Mouse (Mus musculus) G1E (cell line): ENCODE results near the gene Gal3st3. TPM values are rescaled to one million over a fixed set of nuclear protein-coding genes. Genes with fewer than 3 reads are reported as not detected.
"Not testable (repeated sequence)": the region's sequence is repeated elsewhere in the genome, so short reads cannot be mapped to it uniquely, and the experiment has no call there.

Experiments
- ATAC-seq: 2 replicates; pipeline ENCODE4 v1.8.0; 2016; ENCODE audit warnings: mild to moderate bottlenecking; ENCODE audit not compliant: insufficient number of reproducible peaks, poor library complexity, low FRiP score, severe bottlenecking; ENCODE audit errors: extremely low read depth
- DNase-seq: peaks from one replicate; pipeline ENCODE4 v3.0.0; 2012; ENCODE audit warnings: low spot score
- H3K27me3 ChIP-seq: 2 replicates; pipeline ENCODE4 v1.6.1; 2012; ENCODE audit warnings: mild to moderate bottlenecking, low read length, inconsistent platforms; ENCODE audit not compliant: insufficient read depth
- H3K36me3 ChIP-seq: replicated peaks from 2 replicates; pipeline ENCODE3; 2012; ENCODE audit warnings: mild to moderate bottlenecking, inconsistent platforms
- H3K4me1 ChIP-seq: 2 replicates; pipeline ENCODE4 v1.6.1; 2012; ENCODE audit warnings: low read depth, low read length, inconsistent platforms, mixed read lengths; ENCODE audit not compliant: insufficient read depth
- H3K4me3 ChIP-seq: 2 replicates; pipeline ENCODE4 v1.5.1; 2012; ENCODE audit warnings: low read depth, mild to moderate bottlenecking, inconsistent platforms, low read length, moderate library complexity, mixed read lengths
- H3K9me3 ChIP-seq: replicated peaks from 2 replicates; pipeline ENCODE4 v1.6.1; 2012; ENCODE audit warnings: inconsistent platforms
- CTCF ChIP-seq: IDR thresholded peaks from 2 replicates; pipeline ENCODE4 v1.5.1; 2012; ENCODE audit warnings: low read depth, low read length, inconsistent platforms, mixed read lengths
- GATA1 ChIP-seq: IDR thresholded peaks from 2 replicates; pipeline ENCODE4 v1.6.1; 2012; ENCODE audit warnings: borderline replicate concordance, low read length, inconsistent platforms, mixed read lengths
- GATA2 ChIP-seq: IDR thresholded peaks from 2 replicates; pipeline ENCODE4 v1.6.1; 2012; ENCODE audit warnings: low read depth, low read length, inconsistent platforms, borderline replicate concordance
- POLR2AphosphoS5 ChIP-seq: IDR thresholded peaks from 2 replicates; pipeline ENCODE4 v1.6.1; 2012; ENCODE audit warnings: low read depth, low read length, inconsistent platforms; ENCODE audit not compliant: insufficient replicate concordance
- TAL1 ChIP-seq: conservative IDR thresholded peaks from 2 replicates; pipeline ENCODE4 v1.6.1; 2012; ENCODE audit warnings: low read depth, low read length, inconsistent platforms, mixed read lengths
- polyA plus RNA-seq: library from polyadenylated mRNA; stranded (reverse); fragments of >175 nt; gene quantifications from 2 replicates; pipeline ENCODE4 v1.2.3, GENCODE M21; 2012
- total RNA-seq, 2 experiments: library from RNA; stranded (forward) in 1 of 2; stranded (reverse) in 1 of 2; fragments of 200-1000 nt in 1 of 2; fragments of >200 nt in 1 of 2; fragmentation: Nextera tagmentation in 1 of 2; gene quantifications; 2 replicates each; pipeline ENCODE4 v1.2.3; 2014 to 2017

The Gal3st3 gene
- total and polyA plus RNA-seq, 3 experiments = 0.16 TPM; not detected in 2

DNA sequence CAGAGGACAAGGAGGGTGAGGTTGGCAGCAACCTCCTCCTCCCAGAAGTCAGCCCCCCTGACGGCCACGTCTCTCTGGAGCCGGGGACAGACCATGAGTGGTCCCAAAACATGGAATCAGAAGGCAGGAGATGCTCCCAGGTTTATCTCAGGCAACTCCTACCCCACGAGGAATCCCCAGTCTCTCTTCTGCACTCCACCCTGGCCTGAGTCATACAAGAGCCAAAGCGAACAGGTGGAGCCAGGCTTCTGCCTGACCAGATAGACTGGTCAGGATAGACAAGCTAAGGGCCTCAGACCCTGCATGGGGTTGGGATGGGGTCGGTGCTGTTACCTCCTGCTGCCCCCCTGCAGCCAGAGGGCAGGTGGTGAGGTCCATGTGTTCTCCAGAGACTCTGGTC lies 49.9 kb downstream of the Gal3st3 start:
- no peaks in the 10 kb centered on the region for H3K9me3 ChIP-seq
- TF ChIP-seq CTCF = no peak
- TF ChIP-seq GATA2 = no peak
- no peak for TF ChIP-seq POLR2AphosphoS5
- no peak for TF ChIP-seq GATA1
- TF ChIP-seq TAL1 = no peak
- H3K36me3 ChIP-seq = no peaks in the 10 kb centered on the region
- H3K4me3 ChIP-seq = no peak overlapping the region
- DNase-seq (no peak), ATAC-seq (no peak)
- H3K27me3 ChIP-seq = peaks cover 65% of the 10 kb centered on the region
- H3K4me1 ChIP-seq = peaks cover 4% of the 10 kb centered on the region; the same call in 1 of the 2 replicates

DNA sequence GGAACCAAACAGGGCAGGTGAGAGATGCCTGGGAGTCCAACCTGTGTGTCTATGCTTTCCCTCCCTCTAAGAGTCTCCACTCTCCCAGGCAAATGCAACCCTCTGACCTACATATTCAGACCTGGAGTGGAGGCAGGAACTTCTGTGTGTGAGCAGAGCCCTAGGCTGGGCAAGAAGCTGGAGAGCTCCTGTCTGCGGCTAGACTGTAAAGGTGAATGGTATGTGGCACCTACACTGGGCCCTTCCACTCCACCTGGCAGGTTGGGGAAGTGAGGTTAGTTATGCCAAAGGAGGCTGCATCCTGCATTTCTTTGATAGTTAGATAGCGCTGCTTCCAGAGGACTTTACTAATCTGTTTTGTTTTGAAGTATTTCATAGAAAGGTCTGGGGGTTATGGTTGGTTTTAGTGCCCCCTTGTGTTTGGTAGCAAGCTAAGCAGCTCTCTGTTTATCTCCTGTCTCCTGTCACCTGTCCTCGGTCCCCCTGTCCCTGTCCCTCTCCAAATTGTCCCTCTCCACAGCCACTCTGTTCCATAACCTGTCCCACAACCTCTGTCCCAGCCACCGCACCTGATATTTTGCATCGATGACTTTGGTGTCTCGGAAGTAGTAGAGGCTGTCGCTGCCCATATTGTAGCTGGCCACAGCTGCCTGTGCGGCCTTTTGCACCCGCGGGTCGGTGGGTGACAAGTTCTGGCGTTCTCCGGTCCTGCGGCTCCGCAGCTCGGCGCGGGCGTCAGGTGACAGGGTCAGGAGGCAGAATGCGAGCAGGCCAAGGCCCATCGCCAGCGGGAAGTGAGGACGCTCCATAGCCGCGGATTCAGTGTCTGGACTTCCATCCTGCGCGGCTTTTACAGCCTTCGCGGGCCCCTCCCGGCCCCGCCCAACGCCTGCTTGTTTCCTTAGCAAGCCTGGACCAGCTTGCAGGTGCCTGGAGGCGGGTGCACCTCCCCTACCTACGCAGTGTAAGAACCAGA lies 50.7 kb downstream of the Gal3st3 start:
- Histone ChIP-seq H3K36me3 (no peaks in the 10 kb centered on the region), H3K27me3 (peaks cover 70% of the 10 kb centered on the region), H3K4me1 (peaks cover 4% of the 10 kb centered on the region; the same call in 1 of the 2 replicates), H3K9me3 (no peaks in the 10 kb centered on the region), H3K4me3 (no peak overlapping the region)
- TF ChIP-seq CTCF (no peak), GATA2 (no peak), GATA1 (no peak), POLR2AphosphoS5 (no peak), TAL1 (no peak)
- no peak for ATAC-seq
- DNase-seq = peak; percentile 30

DNA sequence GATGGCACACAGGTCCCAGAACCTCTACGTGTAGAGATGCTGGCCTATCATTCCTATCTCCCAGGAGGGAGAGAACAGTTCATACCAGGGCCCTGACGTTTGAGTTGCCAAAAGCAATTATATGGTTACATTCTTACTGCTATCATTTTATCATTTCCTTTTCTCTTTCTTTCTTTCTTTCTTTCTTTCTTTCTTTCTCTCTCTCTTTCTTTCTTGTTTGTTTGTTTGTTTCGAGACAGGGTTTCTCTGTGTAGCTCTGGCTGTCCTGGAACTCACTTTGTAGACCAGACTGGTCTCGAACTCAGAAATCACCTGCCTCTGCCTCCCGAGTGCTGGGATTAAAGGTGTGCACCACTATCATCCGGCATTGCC lies 51.4 kb downstream of the Gal3st3 start, which contains the start of gene Cst6:
Cst6 (minus strand) TSS at position 73 of the 372 bp plus-strand sequence.
- DNase-seq, H3K4me3 ChIP-seq, H3K36me3 ChIP-seq, H3K4me1 ChIP-seq, ATAC-seq, H3K9me3 ChIP-seq: not testable (repeated sequence)
- H3K27me3 ChIP-seq = peaks cover 74% of the 10 kb centered on the region

DNA sequence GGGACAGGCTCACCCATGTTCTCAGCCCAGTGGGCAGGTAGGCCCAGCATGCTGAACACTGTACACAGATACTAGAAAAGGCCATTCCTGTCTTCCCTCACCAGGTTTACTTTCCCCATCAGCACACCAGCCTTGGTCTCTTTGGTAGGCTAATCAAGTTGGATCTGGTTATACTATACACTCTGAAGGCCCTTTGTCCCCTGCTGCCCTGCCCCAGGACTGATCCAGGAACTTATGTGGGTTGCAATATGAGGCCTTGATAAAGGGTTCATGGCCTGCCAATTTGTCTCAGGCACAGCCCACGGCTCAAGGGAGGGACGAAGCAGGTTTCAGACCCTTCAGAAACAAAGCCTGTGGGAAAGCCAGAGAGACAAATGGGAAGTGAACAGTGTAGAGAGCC lies 55.5 kb downstream of the Gal3st3 start:
- ATAC-seq (no peak), DNase-seq (no peak)
- peaks cover 13% of the 10 kb centered on the region; the same call in 1 of the 2 replicates for H3K4me1 ChIP-seq
- H3K36me3 ChIP-seq = no peaks in the 10 kb centered on the region
- H3K4me3 ChIP-seq = no peak overlapping the region
- H3K27me3 ChIP-seq = peaks cover 41% of the 10 kb centered on the region
- H3K9me3 ChIP-seq = no peaks in the 10 kb centered on the region
- no peak for TF ChIP-seq CTCF
- TF ChIP-seq GATA2 = no peak
- TF ChIP-seq GATA1 = no peak
- TF ChIP-seq TAL1 = no peak
- no peak for TF ChIP-seq POLR2AphosphoS5

DNA sequence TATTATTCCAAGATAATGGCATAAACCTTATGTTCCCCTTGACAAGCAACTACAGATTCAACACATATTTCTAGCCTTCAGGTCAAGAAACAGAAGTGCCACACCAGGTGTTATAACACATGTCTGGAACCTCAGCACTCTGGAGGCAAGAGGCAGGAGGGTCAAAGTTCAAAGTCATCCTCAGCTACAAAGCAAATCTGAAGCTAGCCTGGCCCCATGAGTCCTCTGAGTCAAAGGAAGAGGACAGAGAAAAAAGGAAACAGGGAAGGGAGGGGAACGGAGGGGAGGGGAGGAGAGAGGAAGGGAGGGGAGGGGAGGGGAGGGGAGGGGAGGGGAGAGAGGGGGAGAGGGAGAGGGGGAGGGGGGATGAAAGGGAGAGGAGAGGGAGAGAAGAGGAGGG lies 57.9 kb downstream of the Gal3st3 start:
- ATAC-seq = no peak
- H3K9me3 ChIP-seq = no peaks in the 10 kb centered on the region
- peaks cover 9% of the 10 kb centered on the region; the same call in 1 of the 2 replicates for H3K4me1 ChIP-seq
- DNase-seq = no peak
- TF ChIP-seq CTCF = no peak
- no peak for TF ChIP-seq GATA2
- no peak for TF ChIP-seq GATA1
- no peak for TF ChIP-seq TAL1
- no peak for TF ChIP-seq POLR2AphosphoS5
- peaks cover 9% of the 10 kb centered on the region for H3K36me3 ChIP-seq
- H3K27me3 ChIP-seq = peaks cover 24% of the 10 kb centered on the region
- no peak overlapping the region for H3K4me3 ChIP-seq

Other genes starting within 250 kb of the Gal3st3 start
Only the 20 nearest of the 26 such genes appear.
- gene Cnih2, start 199.8 kb upstream of the Gal3st3 start, total RNA-seq (2014; fragmentation: Nextera tagmentation) = 0.53 and 2.1 TPM in 2 replicates
- not detected in 2 replicates for gene Cnih2, start 199.8 kb upstream of the Gal3st3 start, total RNA-seq (2017)
- gene Cnih2, start 199.8 kb upstream of the Gal3st3 start, polyA plus RNA-seq = 1.6 and 1.9 TPM in 2 replicates
- gene Rab1b, start 191.3 kb upstream of the Gal3st3 start, total RNA-seq (2014; fragmentation: Nextera tagmentation) = 35.9 and 47.6 TPM in 2 replicates
- gene Rab1b, start 191.3 kb upstream of the Gal3st3 start, total RNA-seq (2017) = 90.4 and 109 TPM in 2 replicates
- gene Rab1b, start 191.3 kb upstream of the Gal3st3 start, polyA plus RNA-seq = 195 and 231 TPM in 2 replicates
- gene Klc2, start 179.8 kb upstream of the Gal3st3 start, total RNA-seq (2014; fragmentation: Nextera tagmentation) = 6.8 and 10.7 TPM in 2 replicates
- gene Klc2, start 179.8 kb upstream of the Gal3st3 start, total RNA-seq (2017) = 2.6 and 3.4 TPM in 2 replicates
- 8.2 and 10.1 TPM in 2 replicates for gene Klc2, start 179.8 kb upstream of the Gal3st3 start, polyA plus RNA-seq
- 49.8 and 53.3 TPM in 2 replicates for gene Pacs1, start 25.2 kb upstream of the Gal3st3 start, total RNA-seq (2014; fragmentation: Nextera tagmentation)
- 9.8 TPM in 2 replicates for gene Pacs1, start 25.2 kb upstream of the Gal3st3 start, total RNA-seq (2017)
- gene Pacs1, start 25.2 kb upstream of the Gal3st3 start, polyA plus RNA-seq = 39.0 and 50.6 TPM in 2 replicates
- 161 and 175 TPM in 2 replicates for gene Sf3b2, start 2.9 kb upstream of the Gal3st3 start, total RNA-seq (2014; fragmentation: Nextera tagmentation)
- 233 and 253 TPM in 2 replicates for gene Sf3b2, start 2.9 kb upstream of the Gal3st3 start, total RNA-seq (2017)
- 273 and 421 TPM in 2 replicates for gene Sf3b2, start 2.9 kb upstream of the Gal3st3 start, polyA plus RNA-seq
- gene Catsper1, start 37.4 kb downstream of the Gal3st3 start, total RNA-seq (2014; fragmentation: Nextera tagmentation) = not detected in 2 replicates
- gene Catsper1, start 37.4 kb downstream of the Gal3st3 start, total RNA-seq (2017) = not detected in 2 replicates
- gene Catsper1, start 37.4 kb downstream of the Gal3st3 start, polyA plus RNA-seq = not detected in 2 replicates
- gene Cst6, start 51.2 kb downstream of the Gal3st3 start, total RNA-seq (2014; fragmentation: Nextera tagmentation) = not detected in 2 replicates
- 0.05 and 0.06 TPM in 2 replicates for gene Cst6, start 51.2 kb downstream of the Gal3st3 start, total RNA-seq (2017)
- not detected in 2 replicates for gene Cst6, start 51.2 kb downstream of the Gal3st3 start, polyA plus RNA-seq
- gene Eif1ad, start 68.4 kb downstream of the Gal3st3 start, total RNA-seq (2014; fragmentation: Nextera tagmentation) = 38.5 and 40.9 TPM in 2 replicates
- 55.0 and 58.4 TPM in 2 replicates for gene Eif1ad, start 68.4 kb downstream of the Gal3st3 start, total RNA-seq (2017)
- 96.0 and 100 TPM in 2 replicates for gene Eif1ad, start 68.4 kb downstream of the Gal3st3 start, polyA plus RNA-seq
- 329 and 422 TPM in 2 replicates for gene Banf1, start 68.8 kb downstream of the Gal3st3 start, total RNA-seq (2014; fragmentation: Nextera tagmentation)
- gene Banf1, start 68.8 kb downstream of the Gal3st3 start, total RNA-seq (2017) = 35.1 and 42.1 TPM in 2 replicates
- gene Banf1, start 68.8 kb downstream of the Gal3st3 start, polyA plus RNA-seq = 210 and 227 TPM in 2 replicates
- gene Sart1, start 90.4 kb downstream of the Gal3st3 start, total RNA-seq (2014; fragmentation: Nextera tagmentation) = 39.6 and 40.5 TPM in 2 replicates
- gene Sart1, start 90.4 kb downstream of the Gal3st3 start, total RNA-seq (2017) = 68.7 and 75.5 TPM in 2 replicates
- gene Sart1, start 90.4 kb downstream of the Gal3st3 start, polyA plus RNA-seq = 183 and 195 TPM in 2 replicates
- gene Tsga10ip, start 104.2 kb downstream of the Gal3st3 start, total RNA-seq (2014; fragmentation: Nextera tagmentation) = 1.3 TPM in 1 of 2 replicates, not detected in the other
- 0.11 TPM in 1 of 2 replicates, not detected in the other for gene Tsga10ip, start 104.2 kb downstream of the Gal3st3 start, total RNA-seq (2017)
- gene Tsga10ip, start 104.2 kb downstream of the Gal3st3 start, polyA plus RNA-seq = 0.74 and 1.5 TPM in 2 replicates
- gene Drap1, start 126.6 kb downstream of the Gal3st3 start, total RNA-seq (2014; fragmentation: Nextera tagmentation) = 44.6 and 46.0 TPM in 2 replicates
- gene Drap1, start 126.6 kb downstream of the Gal3st3 start, total RNA-seq (2017) = 81.5 and 87.0 TPM in 2 replicates
- gene Drap1, start 126.6 kb downstream of the Gal3st3 start, polyA plus RNA-seq = 305 and 329 TPM in 2 replicates
- gene AI837181, start 126.8 kb downstream of the Gal3st3 start, total RNA-seq (2014; fragmentation: Nextera tagmentation) = 29.8 and 30.5 TPM in 2 replicates
- 10.2 and 10.5 TPM in 2 replicates for gene AI837181, start 126.8 kb downstream of the Gal3st3 start, total RNA-seq (2017)
- 59.5 and 68.5 TPM in 2 replicates for gene AI837181, start 126.8 kb downstream of the Gal3st3 start, polyA plus RNA-seq
- gene Fosl1, start 149.2 kb downstream of the Gal3st3 start, total RNA-seq (2014; fragmentation: Nextera tagmentation) = 0.90 and 3.0 TPM in 2 replicates
- 1.9 and 2.3 TPM in 2 replicates for gene Fosl1, start 149.2 kb downstream of the Gal3st3 start, total RNA-seq (2017)
- gene Fosl1, start 149.2 kb downstream of the Gal3st3 start, polyA plus RNA-seq = 3.4 and 3.6 TPM in 2 replicates
- gene Ccdc85b, start 159.6 kb downstream of the Gal3st3 start, total RNA-seq (2014; fragmentation: Nextera tagmentation) = 1.9 and 3.3 TPM in 2 replicates
- 3.0 and 4.1 TPM in 2 replicates for gene Ccdc85b, start 159.6 kb downstream of the Gal3st3 start, total RNA-seq (2017)
- 13.1 and 16.9 TPM in 2 replicates for gene Ccdc85b, start 159.6 kb downstream of the Gal3st3 start, polyA plus RNA-seq
- 50.8 and 53.9 TPM in 2 replicates for gene Fibp, start 162.3 kb downstream of the Gal3st3 start, total RNA-seq (2014; fragmentation: Nextera tagmentation)
- 71.8 and 104 TPM in 2 replicates for gene Fibp, start 162.3 kb downstream of the Gal3st3 start, total RNA-seq (2017)
- 42.8 and 162 TPM in 2 replicates for gene Fibp, start 162.3 kb downstream of the Gal3st3 start, polyA plus RNA-seq
- not detected in 2 replicates for gene Ctsw, start 170.2 kb downstream of the Gal3st3 start, total RNA-seq (2014; fragmentation: Nextera tagmentation)
- not detected in 2 replicates for gene Ctsw, start 170.2 kb downstream of the Gal3st3 start, total RNA-seq (2017)
- gene Ctsw, start 170.2 kb downstream of the Gal3st3 start, polyA plus RNA-seq = not detected in 2 replicates
- 4.1 and 6.7 TPM in 2 replicates for gene Efemp2, start 175.6 kb downstream of the Gal3st3 start, total RNA-seq (2014; fragmentation: Nextera tagmentation)
- 4.6 and 6.6 TPM in 2 replicates for gene Efemp2, start 175.6 kb downstream of the Gal3st3 start, total RNA-seq (2017)
- gene Efemp2, start 175.6 kb downstream of the Gal3st3 start, polyA plus RNA-seq = 3.0 and 3.1 TPM in 2 replicates
- 16.8 and 38.0 TPM in 2 replicates for gene Mus81, start 190.1 kb downstream of the Gal3st3 start, total RNA-seq (2014; fragmentation: Nextera tagmentation)
- gene Mus81, start 190.1 kb downstream of the Gal3st3 start, total RNA-seq (2017) = 16.0 and 22.9 TPM in 2 replicates
- 17.1 and 19.5 TPM in 2 replicates for gene Mus81, start 190.1 kb downstream of the Gal3st3 start, polyA plus RNA-seq
- 1,228 and 1,288 TPM in 2 replicates for gene Cfl1, start 192.1 kb downstream of the Gal3st3 start, total RNA-seq (2014; fragmentation: Nextera tagmentation)
- 1,086 and 1,192 TPM in 2 replicates for gene Cfl1, start 192.1 kb downstream of the Gal3st3 start, total RNA-seq (2017)
- 853 and 1,308 TPM in 2 replicates for gene Cfl1, start 192.1 kb downstream of the Gal3st3 start, polyA plus RNA-seq